Mouse (Mus musculus) MEL (cell line): Measurements from ENCODE around the gene Stx6. TPM values are rescaled to one million over a fixed set of nuclear protein-coding genes. Genes with fewer than 3 reads are reported as not detected.

ENCODE experiments used
- DNase-seq: peaks from one replicate; pipeline ENCODE4 v3.0.0; 2011; ENCODE audit warnings: low read depth, low spot score
- H3K27ac ChIP-seq: 2 replicates; pipeline ENCODE4 v1.5.1; 2012; ENCODE audit warnings: low read depth, mild to moderate bottlenecking, control low read depth, low read length, moderate library complexity; ENCODE audit not compliant: control insufficient read depth
- H3K27me3 ChIP-seq, 2 experiments: fragments of 150-350 bp in 1 of 2; sonication (generic) in 1 of 2; 2 replicates each; pipeline ENCODE4 v1.6.1; 2012; ENCODE audit warnings: low read length in 2 of 2, mild to moderate bottlenecking in 2 of 2, improper control_type of control experiment in 1 of 2, moderate library complexity in 1 of 2; ENCODE audit not compliant: insufficient read depth in 2 of 2, control insufficient read depth in 1 of 2
- H3K36me3 ChIP-seq, 2 experiments: 2 replicates each; pipeline ENCODE4 v1.6.1; 2012 to 2014; ENCODE audit warnings: low read length in 2 of 2, improper control_type of control experiment in 1 of 2, inconsistent platforms in 1 of 2, mild to moderate bottlenecking in 1 of 2; ENCODE audit not compliant: insufficient read depth in 2 of 2, control insufficient read depth in 1 of 2
- H3K4me1 ChIP-seq, 2 experiments: fragments of 150-350 bp in 1 of 2; sonication (generic) in 1 of 2; 2 replicates each; pipeline ENCODE4 v1.6.1; 2012; ENCODE audit warnings: low read length in 2 of 2, improper control_type of control experiment in 1 of 2, mild to moderate bottlenecking in 1 of 2; ENCODE audit not compliant: insufficient read depth in 2 of 2, control insufficient read depth in 1 of 2
- H3K4me3 ChIP-seq, 2 experiments: fragments of 150-350 bp in 1 of 2; sonication (generic) in 1 of 2; 2 replicates each; pipeline ENCODE4 v1.5.1; 2012; ENCODE audit warnings: low read depth in 2 of 2, low read length in 2 of 2, mild to moderate bottlenecking in 2 of 2, moderate library complexity in 2 of 2, control low read depth in 1 of 2, improper control_type of control experiment in 1 of 2; ENCODE audit not compliant: control insufficient read depth in 1 of 2, insufficient read depth in 1 of 2
- H3K79me2 ChIP-seq: 2 replicates; pipeline ENCODE4 v1.6.1; 2012; ENCODE audit warnings: mild to moderate bottlenecking, low read length, moderate library complexity; ENCODE audit not compliant: control insufficient read depth, poor library complexity, insufficient read depth
- H3K9ac ChIP-seq: 2 replicates; pipeline ENCODE4 v1.6.1; 2012; ENCODE audit warnings: low read depth, mild to moderate bottlenecking, control low read depth, low read length, moderate library complexity; ENCODE audit not compliant: control insufficient read depth, poor library complexity, severe bottlenecking
- H3K9me3 ChIP-seq: fragments of 150-350 bp; sonication (generic); replicated peaks from 2 replicates; pipeline ENCODE4 v1.6.1; 2012; ENCODE audit warnings: mild to moderate bottlenecking, low read length, improper control_type of control experiment, moderate library complexity; ENCODE audit not compliant: insufficient read depth
- BHLHE40 ChIP-seq: IDR thresholded peaks from 2 replicates; pipeline ENCODE4 v1.6.1; 2012; ENCODE audit warnings: low read depth, mild to moderate bottlenecking, inconsistent platforms, low read length, improper control_type of control experiment, borderline replicate concordance
- CHD1 ChIP-seq: IDR thresholded peaks from 2 replicates; pipeline ENCODE4 v1.6.1; 2012; ENCODE audit warnings: low read depth, mild to moderate bottlenecking, inconsistent platforms, low read length, improper control_type of control experiment
- CTCF ChIP-seq, 3 experiments: IDR thresholded peaks in 2 of 3; conservative IDR thresholded peaks in 1 of 3; 2 replicates each; pipeline ENCODE4 v1.5.1; 2011 to 2012; ENCODE audit warnings: low read length in 3 of 3, low read depth in 2 of 3, mild to moderate bottlenecking in 2 of 3, improper control_type of control experiment in 1 of 3, inconsistent platforms in 1 of 3, mixed read lengths in 1 of 3, moderate library complexity in 1 of 3; ENCODE audit not compliant: control insufficient read depth in 1 of 3, insufficient read depth in 1 of 3, poor library complexity in 1 of 3, severe bottlenecking in 1 of 3
- E2F4 ChIP-seq: IDR thresholded peaks from 2 replicates; pipeline ENCODE4 v1.6.1; 2011; ENCODE audit warnings: low read depth, low read length, improper control_type of control experiment, borderline replicate concordance
- ETS1 ChIP-seq: IDR thresholded peaks from 2 replicates; pipeline ENCODE4 v1.6.1; 2012; ENCODE audit warnings: low read depth, mild to moderate bottlenecking, inconsistent platforms, low read length, improper control_type of control experiment, moderate library complexity
- GABPA ChIP-seq: IDR thresholded peaks from 2 replicates; pipeline ENCODE4 v1.6.1; 2012; ENCODE audit warnings: low read depth, mild to moderate bottlenecking, inconsistent platforms, low read length, improper control_type of control experiment, moderate library complexity
- GATA1 ChIP-seq: IDR thresholded peaks from 2 replicates; pipeline ENCODE4 v1.6.1; 2011; ENCODE audit warnings: low read depth, low read length, improper control_type of control experiment
- JUND ChIP-seq: IDR thresholded peaks from 2 replicates; pipeline ENCODE4 v1.6.1; 2011; ENCODE audit warnings: low read depth, mild to moderate bottlenecking, improper control_type of control experiment, low read length
- MAFK ChIP-seq: IDR thresholded peaks from 2 replicates; pipeline ENCODE4 v1.6.1; 2011; ENCODE audit warnings: low read depth, mild to moderate bottlenecking, low read length, improper control_type of control experiment, borderline replicate concordance
- MAZ ChIP-seq: IDR thresholded peaks from 2 replicates; pipeline ENCODE4 v1.6.1; 2012; ENCODE audit warnings: low read depth, mild to moderate bottlenecking, inconsistent platforms, low read length, improper control_type of control experiment
- MEF2A ChIP-seq: IDR thresholded peaks from 2 replicates; pipeline ENCODE4 v1.6.1; 2014; ENCODE audit warnings: low read depth, mild to moderate bottlenecking, inconsistent platforms, low read length, improper control_type of control experiment; ENCODE audit not compliant: poor library complexity, insufficient replicate concordance, severe bottlenecking; ENCODE audit errors: extremely low read depth
- MYB ChIP-seq: IDR thresholded peaks from 2 replicates; pipeline ENCODE4 v1.6.1; 2011; ENCODE audit warnings: mild to moderate bottlenecking, low read depth, low read length, improper control_type of control experiment
- NELFE ChIP-seq: IDR thresholded peaks from 2 replicates; pipeline ENCODE4 v1.6.1; 2011; ENCODE audit warnings: low read depth, low read length, improper control_type of control experiment
- POLR2A ChIP-seq, 2 experiments: IDR thresholded peaks; 2 replicates each; pipeline ENCODE4 v1.6.1; 2011 to 2012; ENCODE audit warnings: low read length in 2 of 2, mild to moderate bottlenecking in 2 of 2, control low read depth in 1 of 2, improper control_type of control experiment in 1 of 2, low read depth in 1 of 2, moderate library complexity in 1 of 2; ENCODE audit not compliant: control insufficient read depth in 1 of 2, insufficient read depth in 1 of 2, poor library complexity in 1 of 2
- POLR2AphosphoS2 ChIP-seq: IDR thresholded peaks from 2 replicates; pipeline ENCODE4 v1.6.1; 2011; ENCODE audit warnings: low read length, improper control_type of control experiment
- RAD21 ChIP-seq: IDR thresholded peaks from 2 replicates; pipeline ENCODE4 v1.6.1; 2011; ENCODE audit warnings: mild to moderate bottlenecking, low read depth, low read length, improper control_type of control experiment
- RCOR1 ChIP-seq: IDR thresholded peaks from 2 replicates; pipeline ENCODE4 v1.6.1; 2012; ENCODE audit warnings: low read depth, mild to moderate bottlenecking, inconsistent platforms, low read length, improper control_type of control experiment
- SMC3 ChIP-seq: IDR thresholded peaks from 2 replicates; pipeline ENCODE4 v1.6.1; 2011; ENCODE audit warnings: low read depth, low read length, improper control_type of control experiment
- TBP ChIP-seq: IDR thresholded peaks from 2 replicates; pipeline ENCODE4 v1.8.0; 2011; ENCODE audit warnings: low read depth, low read length, improper control_type of control experiment
- USF1 ChIP-seq: IDR thresholded peaks from 2 replicates; pipeline ENCODE4 v1.6.1; 2014; ENCODE audit warnings: low read depth, mild to moderate bottlenecking, inconsistent platforms, low read length, improper control_type of control experiment, moderate library complexity
- polyA plus RNA-seq, 2 experiments: library from polyadenylated mRNA; stranded (reverse) in 1 of 2; unstranded in 1 of 2; fragments of >175 nt in 1 of 2; fragments of >200 nt in 1 of 2; gene quantifications; 2 replicates each; pipeline versions ENCODE4 v1.2.1 to v1.2.4; 2012; ENCODE audit warnings: low replicate concordance in 2 of 2, low read depth in 1 of 2; ENCODE audit not compliant: insufficient read length in 2 of 2, insufficient read depth in 1 of 2, missing spikeins in 1 of 2
- total RNA-seq: library from RNA; depleted of rRNA; stranded (reverse); fragments of 300-350 nt; gene quantifications from 2 replicates; pipeline ENCODE4 v1.2.3, GENCODE M21; 2012

Stx6 gene
- total and polyA plus RNA-seq, 3 experiments, result 18.1 to 38.4 TPM; not detected in 1

DNA sequence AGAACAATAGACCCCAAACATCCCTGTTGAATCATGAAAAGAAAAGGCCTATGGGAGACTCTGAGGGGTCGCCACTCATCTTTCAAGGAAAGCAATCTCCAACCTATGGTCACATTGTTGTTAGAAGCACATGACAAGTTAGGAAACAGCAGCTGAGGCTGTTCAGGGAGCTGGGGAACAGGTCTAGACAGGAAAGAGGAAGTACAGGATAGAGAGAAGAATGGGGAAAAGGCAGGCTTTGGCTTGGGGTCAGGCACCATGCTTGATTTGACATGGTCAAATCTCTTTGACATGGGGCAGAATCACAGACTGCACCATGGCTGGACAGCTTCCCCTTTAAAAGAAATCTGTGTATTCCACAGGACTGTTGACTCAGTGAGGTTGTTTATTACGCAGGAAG, 11.3 kb upstream of the Stx6 start:
- H3K4me3 ChIP-seq, result peak overlapping the region; percentile 81
- peaks cover 0 to 3% of the 10 kb centered on the region in 2 experiments; a peak in 2 of 4 replicates for H3K36me3 ChIP-seq
- H3K79me2 ChIP-seq, result no peaks in the 10 kb centered on the region
- H3K9me3 ChIP-seq, result no peaks in the 10 kb centered on the region
- H3K4me1 ChIP-seq, result peaks cover 0 to 4% of the 10 kb centered on the region in 2 experiments; a peak in 2 of 4 replicates
- TF ChIP-seq CHD1 (no peak), TBP (no peak), MYB (no peak), RCOR1 (no peak), USF1 (no peak), MEF2A (no peak), ETS1 (no peak), GABPA (no peak), MAZ (no peak), POLR2A (IDR thresholded peaks at IDR 0.05; ENCODE audit: control insufficient read depth in 1 of 2, insufficient read depth in 1 of 2, low read depth in 1 of 2, low read length in 2 of 2, poor library complexity in 1 of 2) (no peak), GATA1 (no peak), POLR2AphosphoS2 (no peak), BHLHE40 (no peak)
- H3K27me3 ChIP-seq, result no peaks in the 10 kb centered on the region
- no peak overlapping the region for H3K27ac ChIP-seq
- peak overlapping the region; percentile 55 for H3K9ac ChIP-seq
- DNase-seq, result peak; percentile 57

DNA sequence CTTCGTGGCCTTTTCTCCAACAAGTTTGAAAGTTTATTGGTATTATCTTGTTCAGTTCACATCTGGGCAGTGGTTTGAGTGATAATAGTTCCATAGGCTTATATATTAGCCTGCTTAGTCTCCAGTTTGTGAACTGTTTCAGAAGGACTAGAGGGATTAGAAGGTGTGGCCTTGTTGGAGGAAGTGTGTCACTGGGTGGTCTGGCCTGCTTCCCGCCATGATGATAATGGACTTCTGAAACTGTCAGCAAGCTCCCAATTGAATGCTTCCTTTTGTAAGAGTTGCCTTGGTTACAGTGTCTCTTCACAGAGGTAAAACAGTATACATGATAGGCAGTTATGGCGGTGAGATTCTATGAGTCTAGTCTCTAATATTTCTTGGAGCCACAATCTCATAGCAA, 9.1 kb upstream of the Stx6 start:
- TF ChIP-seq MAFK, result no peak
- no peak for TF ChIP-seq ETS1
- TF ChIP-seq CHD1, result no peak
- no peak for TF ChIP-seq MAZ
- no peak for TF ChIP-seq E2F4
- no peak for TF ChIP-seq RAD21
- TF ChIP-seq NELFE, result no peak
- no peak for TF ChIP-seq BHLHE40
- TF ChIP-seq USF1, result no peak
- TF ChIP-seq CTCF (IDR thresholded peaks at IDR 0.05 in 2 of 3, conservative IDR thresholded peaks at IDR 0.05 in 1 of 3; ENCODE audit: control insufficient read depth in 1 of 3, insufficient read depth in 1 of 3, low read depth in 2 of 3, low read length in 3 of 3, poor library complexity in 1 of 3, severe bottlenecking in 1 of 3), result no peak
- TF ChIP-seq JUND, result no peak
- no peak for TF ChIP-seq SMC3
- TF ChIP-seq, all 39 proteins: peak for 0
- Histone ChIP-seq H3K36me3 (peaks cover 0 to 3% of the 10 kb centered on the region in 2 experiments; a peak in 2 of 4 replicates), H3K27me3 (no peaks in the 10 kb centered on the region), H3K9me3 (no peaks in the 10 kb centered on the region), H3K27ac (no peak overlapping the region), H3K4me3 (no peak overlapping the region), H3K79me2 (no peaks in the 10 kb centered on the region), H3K4me1 (peaks cover 4% of the 10 kb centered on the region in 2 experiments; a peak in 3 of 4 replicates), H3K9ac (no peak overlapping the region)
- DNase-seq, result no peak
